Mouse (Mus musculus): ENCODE results near the gene Bahcc1. TPM values are rescaled to one million over a fixed set of nuclear protein-coding genes. Genes with fewer than 3 reads are reported as not detected.

Gene Bahcc1
- polyA plus RNA-seq, 1 experiment, result 9.2 TPM

GRCm38 (mm10) chr11:120219916-120220522 is 12.7 kb upstream of the Bahcc1 start:
- peaks cover 27% of the 10 kb centered on the region for H3K4me1 ChIP-seq (ENCODE audit: control insufficient read depth, insufficient read depth, low read length)
- TF ChIP-seq CTCF (conservative IDR thresholded peaks at IDR 0.05; ENCODE audit: insufficient read depth, insufficient read length, low read depth, low read length) (no peak), POLR2A (IDR thresholded peaks at IDR 0.05; ENCODE audit: low read depth, low read length) (no peak)
- no peaks in the 10 kb centered on the region for H3K36me3 ChIP-seq (ENCODE audit: control insufficient read depth, insufficient read depth, low read length)
- H3K4me3 ChIP-seq (ENCODE audit: insufficient read depth, low read depth, low read length), result no peak overlapping the region
- DNase-seq, result peak; percentile 81
- no peaks in the 10 kb centered on the region for H3K27me3 ChIP-seq (replicated peaks; ENCODE audit: control insufficient read depth, insufficient read depth, low read length)
- WGBS, result 41% methylated on average over 9 of the region's 9 CpGs
- H3K27ac ChIP-seq (ENCODE audit: insufficient read depth, low read depth, low read length), result no peak overlapping the region

GRCm38 (mm10) chr11:120220963-120221827 is 11.6 kb upstream of the Bahcc1 start:
- TF ChIP-seq POLR2A (IDR thresholded peaks at IDR 0.05; ENCODE audit: low read depth, low read length) (no peak), CTCF (conservative IDR thresholded peaks at IDR 0.05; ENCODE audit: insufficient read depth, insufficient read length, low read depth, low read length) (no peak)
- Histone ChIP-seq H3K4me1 (ENCODE audit: control insufficient read depth, insufficient read depth, low read length) (peaks cover 28% of the 10 kb centered on the region), H3K4me3 (ENCODE audit: insufficient read depth, low read depth, low read length) (no peak overlapping the region), H3K36me3 (ENCODE audit: control insufficient read depth, insufficient read depth, low read length) (no peaks in the 10 kb centered on the region), H3K27ac (ENCODE audit: insufficient read depth, low read depth, low read length) (no peak overlapping the region), H3K27me3 (replicated peaks; ENCODE audit: control insufficient read depth, insufficient read depth, low read length) (no peaks in the 10 kb centered on the region)
- peak; percentile 1 for DNase-seq
- 65% methylated on average over 12 of the region's 12 CpGs for WGBS

GRCm38 (mm10) chr11:120222425-120223104 is 10.2 kb upstream of the Bahcc1 start:
- TF ChIP-seq POLR2A (IDR thresholded peaks at IDR 0.05; ENCODE audit: low read depth, low read length) (no peak), CTCF (conservative IDR thresholded peaks at IDR 0.05; ENCODE audit: insufficient read depth, insufficient read length, low read depth, low read length) (no peak)
- no peak overlapping the region for H3K27ac ChIP-seq (ENCODE audit: insufficient read depth, low read depth, low read length)
- H3K4me1 ChIP-seq (ENCODE audit: control insufficient read depth, insufficient read depth, low read length), result peaks cover 29% of the 10 kb centered on the region
- H3K36me3 ChIP-seq (ENCODE audit: control insufficient read depth, insufficient read depth, low read length), result no peaks in the 10 kb centered on the region
- H3K27me3 ChIP-seq (replicated peaks; ENCODE audit: control insufficient read depth, insufficient read depth, low read length), result no peaks in the 10 kb centered on the region
- no peak overlapping the region for H3K4me3 ChIP-seq (ENCODE audit: insufficient read depth, low read depth, low read length)
- 82% methylated on average over 6 of the region's 6 CpGs for WGBS
- DNase-seq, result no peak

- Histone ChIP-seq H3K4me1 (ENCODE audit: control insufficient read depth, insufficient read depth, low read length) (peaks cover 36% of the 10 kb centered on the region), H3K4me3 (ENCODE audit: insufficient read depth, low read depth, low read length) (no peak overlapping the region), H3K27ac (ENCODE audit: insufficient read depth, low read depth, low read length) (peak overlapping the region; percentile 42), H3K27me3 (replicated peaks; ENCODE audit: control insufficient read depth, insufficient read depth, low read length) (no peaks in the 10 kb centered on the region), H3K36me3 (ENCODE audit: control insufficient read depth, insufficient read depth, low read length) (no peaks in the 10 kb centered on the region)
- TF ChIP-seq CTCF (conservative IDR thresholded peaks at IDR 0.05; ENCODE audit: insufficient read depth, insufficient read length, low read depth, low read length) (no peak), POLR2A (IDR thresholded peaks at IDR 0.05; ENCODE audit: low read depth, low read length) (no peak)
- 55% methylated on average over 19 of the region's 19 CpGs for WGBS
- peak; percentile 83 for DNase-seq
These were observed 8.9 kb upstream of the Bahcc1 start for GRCm38 (mm10) chr11:120223586-120224487.

- peak overlapping the region; percentile 42 for H3K27ac ChIP-seq (ENCODE audit: insufficient read depth, low read depth, low read length)
- 26% methylated on average over 11 of the region's 11 CpGs for WGBS
- peaks cover 43% of the 10 kb centered on the region for H3K4me1 ChIP-seq (ENCODE audit: control insufficient read depth, insufficient read depth, low read length)
- H3K27me3 ChIP-seq (replicated peaks; ENCODE audit: control insufficient read depth, insufficient read depth, low read length), result no peaks in the 10 kb centered on the region
- DNase-seq, result peak; percentile 71
- peak overlapping the region; percentile 29; the same call in 1 of the 2 replicates for H3K4me3 ChIP-seq (ENCODE audit: insufficient read depth, low read depth, low read length)
- no peaks in the 10 kb centered on the region for H3K36me3 ChIP-seq (ENCODE audit: control insufficient read depth, insufficient read depth, low read length)
- no peak for TF ChIP-seq POLR2A (IDR thresholded peaks at IDR 0.05; ENCODE audit: low read depth, low read length)
- TF ChIP-seq CTCF (conservative IDR thresholded peaks at IDR 0.05; ENCODE audit: insufficient read depth, insufficient read length, low read depth, low read length), result no peak
These were observed 8.1 kb upstream of the Bahcc1 start for GRCm38 (mm10) chr11:120224488-120225255.

Measured in kidney, adult 2 months (tissue).